Mouse (Mus musculus) effector memory CD4-positive, alpha-beta T cell, adult 7 months (primary cell): ENCODE results near the gene Zwint. TPM values are rescaled to one million over a fixed set of nuclear protein-coding genes. Genes with fewer than 3 reads are reported as not detected.

Source experiments
- polyA plus RNA-seq: library from polyadenylated mRNA; unstranded; fragments of 100-300 nt; shearing (Covaris generic); gene quantifications from one replicate; pipeline ENCODE4 v1.2.1, GENCODE M21; 2017

Gene Zwint
- 135 TPM for polyA plus RNA-seq

GRCm38 (mm10) chr10:72654270-72655016, at the start of gene Zwint:
TSS of gene Zwint (plus strand) at chr10:72654845.

